Comparison of ENCODE assay signal across 18 mouse cellular contexts in the genomic region with DNA sequence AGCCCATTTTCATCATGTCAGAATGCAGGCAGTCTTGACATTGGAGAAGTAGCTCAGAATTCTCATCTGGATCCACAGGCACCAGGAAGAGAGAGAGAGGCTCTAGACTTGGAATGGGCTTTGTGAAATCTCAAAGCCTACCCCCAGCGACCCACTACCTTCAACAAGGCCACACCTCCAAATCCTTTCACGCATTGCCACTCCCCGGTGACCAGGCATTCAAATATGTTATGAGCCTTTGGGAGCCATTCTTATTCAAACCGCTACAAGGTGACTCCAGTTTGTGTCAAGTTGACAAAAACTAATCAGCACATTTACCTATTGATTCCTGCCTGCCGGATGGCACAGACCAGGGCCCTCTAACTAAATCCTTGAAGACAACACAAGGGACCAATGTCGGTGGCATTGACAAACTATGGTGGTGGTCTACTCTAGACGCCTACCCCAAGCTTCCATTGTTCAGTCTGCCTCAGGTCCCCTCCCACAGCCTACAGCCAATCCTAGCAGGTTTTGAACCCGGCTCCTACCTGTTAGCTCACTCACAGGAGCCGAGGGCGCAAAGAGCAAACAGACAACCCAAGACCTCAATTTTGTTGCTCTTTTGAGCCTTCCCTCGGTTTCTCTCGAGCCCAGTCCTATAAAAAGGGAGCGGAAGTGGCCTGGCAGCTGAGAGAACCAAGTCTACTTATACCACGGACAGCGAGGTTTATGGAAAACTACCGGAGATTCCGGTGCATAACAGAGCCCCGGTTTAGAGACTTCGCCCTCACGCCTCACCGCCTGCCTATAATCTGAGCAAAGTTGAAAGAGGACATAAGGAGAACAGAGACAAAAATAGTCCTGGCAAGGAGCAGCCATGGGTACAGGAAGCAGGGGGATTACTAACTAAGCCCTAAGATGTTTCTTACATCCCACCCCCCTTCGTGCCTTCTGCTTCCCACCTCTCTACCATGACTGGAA. TPM values are rescaled to one million over a fixed set of nuclear protein-coding genes. Genes with fewer than 3 reads are reported as not detected.
DNase-seq lines count a peak whose midpoint lies in the region; ATAC-seq and TF ChIP-seq lines count a peak whose summit lies in the region.
"Had no signal": no experiment of that assay in that cellular context is flagged by ENCODE, and none has a peak within 500 bp of the region (broad histone marks: within the 10 kb centered on the region; RNA-seq: fewer than 3 reads in every experiment).

No protein-coding gene starts in this region.

- no peak overlapping the region for H3K9ac ChIP-seq in kidney, embryonic 14.5 days (ENCODE audit: low read depth, low read length)
- H3K9ac ChIP-seq in embryonic facial prominence, embryonic 13.5 days, result no peak overlapping the region
- H3K9ac ChIP-seq in limb, embryonic 11.5 days (ENCODE audit: low read length), result no peak overlapping the region
- H3K9ac ChIP-seq: hindbrain, embryonic 14.5 days; liver, embryonic 14.5 days; neural tube, embryonic 15.5 days; stomach, embryonic 15.5 days had no signal

- H3K27me3 ChIP-seq in kidney, adult 2 months (replicated peaks; ENCODE audit: control insufficient read depth, insufficient read depth, low read length), result no peaks in the 10 kb centered on the region
- H3K27me3 ChIP-seq in kidney, embryonic 14.5 days (ENCODE audit: control insufficient read depth, insufficient read depth, low read length), result no peaks in the 10 kb centered on the region
- no peaks in the 10 kb centered on the region for H3K27me3 ChIP-seq in embryonic facial prominence, embryonic 13.5 days
- H3K27me3 ChIP-seq in limb, embryonic 11.5 days (ENCODE audit: control insufficient read depth, insufficient read depth, low read length), result no peaks in the 10 kb centered on the region
- H3K27me3 ChIP-seq: neural tube, embryonic 15.5 days; stomach, embryonic 15.5 days had no signal

- TF ChIP-seq POLR2A in kidney, adult 2 months (IDR thresholded peaks at IDR 0.05; ENCODE audit: low read depth, low read length), result no peak

- H3K4me3 ChIP-seq in kidney, adult 2 months (ENCODE audit: insufficient read depth, low read depth, low read length), result no peak overlapping the region
- H3K4me3 ChIP-seq in kidney, embryonic 14.5 days (ENCODE audit: low read length), result no peak overlapping the region
- no peak overlapping the region for H3K4me3 ChIP-seq in embryonic facial prominence, embryonic 13.5 days
- H3K4me3 ChIP-seq in limb, embryonic 11.5 days (ENCODE audit: low read depth, low read length), result no peak overlapping the region
- H3K4me3 ChIP-seq: megakaryocyte, embryonic 14.5 days; neural tube, embryonic 15.5 days; stomach, embryonic 15.5 days had no signal

- WGBS in kidney, adult 2 months, result 71% methylated on average over 22 of the region's 22 CpGs
- 86% methylated on average over 22 of the region's 22 CpGs for WGBS in kidney, embryonic 14.5 days
- WGBS in embryonic facial prominence, embryonic 13.5 days, result 84% methylated on average over 22 of the region's 22 CpGs
- 93% methylated on average over 22 of the region's 22 CpGs for WGBS in limb, embryonic 11.5 days

- no peak for TF ChIP-seq CTCF in kidney, adult 2 months (conservative IDR thresholded peaks at IDR 0.05; ENCODE audit: insufficient read depth, insufficient read length, low read depth, low read length)

- H3K27ac ChIP-seq in kidney, adult 2 months (ENCODE audit: insufficient read depth, low read depth, low read length), result no peak overlapping the region
- H3K27ac ChIP-seq in kidney, embryonic 14.5 days (ENCODE audit: low read depth, low read length), result no peak overlapping the region
- H3K27ac ChIP-seq in embryonic facial prominence, embryonic 13.5 days, result 0 out of 2 replicates have a peak overlapping the region, but pooled peaks have one; percentile 16
- H3K27ac ChIP-seq in limb, embryonic 11.5 days (replicated peaks; ENCODE audit: low read depth, low read length), result 0 out of 2 replicates have a peak overlapping the region, but pooled peaks have one; percentile 1
- H3K27ac ChIP-seq: hindbrain, embryonic 14.5 days; kidney, postnatal 0 days; liver, embryonic 14.5 days; neural tube, embryonic 15.5 days; stomach, embryonic 15.5 days had no signal

- H3K36me3 ChIP-seq in kidney, adult 2 months (ENCODE audit: control insufficient read depth, insufficient read depth, low read length), result no peaks in the 10 kb centered on the region
- no peaks in the 10 kb centered on the region for H3K36me3 ChIP-seq in kidney, embryonic 14.5 days (ENCODE audit: control insufficient read depth, insufficient read depth, low read length)
- no peaks in the 10 kb centered on the region for H3K36me3 ChIP-seq in embryonic facial prominence, embryonic 13.5 days
- no peaks in the 10 kb centered on the region for H3K36me3 ChIP-seq in limb, embryonic 11.5 days (ENCODE audit: control insufficient read depth, insufficient read depth, low read length)
- H3K36me3 ChIP-seq: neural tube, embryonic 15.5 days; stomach, embryonic 15.5 days had no signal

- 0 out of 2 replicates have a peak, but pooled peaks cover 3% of the 10 kb centered on the region for H3K4me1 ChIP-seq in kidney, adult 2 months (ENCODE audit: control insufficient read depth, insufficient read depth, low read length)
- peaks cover 11% of the 10 kb centered on the region; the same call in 1 of the 2 replicates for H3K4me1 ChIP-seq in kidney, embryonic 14.5 days (ENCODE audit: control insufficient read depth, insufficient read depth, low read length)
- H3K4me1 ChIP-seq in embryonic facial prominence, embryonic 13.5 days, result peaks cover 23% of the 10 kb centered on the region
- 0 out of 2 replicates have a peak, but pooled peaks cover 2% of the 10 kb centered on the region for H3K4me1 ChIP-seq in limb, embryonic 11.5 days (ENCODE audit: control insufficient read depth, insufficient read depth, low read length)

- 0 out of 2 replicates have a peak, but pooled peaks cover 3% of the 10 kb centered on the region for H3K9me3 ChIP-seq in kidney, embryonic 14.5 days (ENCODE audit: control insufficient read depth, low read length)
- H3K9me3 ChIP-seq in embryonic facial prominence, embryonic 13.5 days, result no peaks in the 10 kb centered on the region
- H3K9me3 ChIP-seq in limb, embryonic 11.5 days (ENCODE audit: control insufficient read depth, low read length), result no peaks in the 10 kb centered on the region
- H3K9me3 ChIP-seq: neural tube, embryonic 15.5 days; stomach, embryonic 15.5 days had no signal

- peak; percentile 18 for DNase-seq in cerebellum, adult 11-12 months
- DNase-seq in cerebellum, adult 11 months, result no peak
- DNase-seq in kidney, adult 2 months, result peak; percentile 48
- DNase-seq in limb, embryonic 11.5 days (ENCODE audit: low spot score), result no peak
- no peak for DNase-seq in yolk sac, embryonic 10.5 days (ENCODE audit: low spot score)
- DNase-seq in right cerebral cortex, adult 2 months (ENCODE audit: low spot score in 2 of 2), result no peak
- DNase-seq: adrenal gland, adult 2 months; heart, adult 18-20 months; spleen, adult 18-20 months had no signal

- no peak for ATAC-seq in kidney, embryonic 14.5 days (ENCODE audit: low FRiP score, low TSS enrichment)
- no peak for ATAC-seq in embryonic facial prominence, embryonic 13.5 days (ENCODE audit: insufficient number of reproducible peaks, insufficient read depth, low FRiP score, low TSS enrichment, low read depth)
- no peak for ATAC-seq in limb, embryonic 11.5 days (ENCODE audit: insufficient number of reproducible peaks, low FRiP score, low TSS enrichment, low read depth)

- H3K4me2 ChIP-seq in kidney, embryonic 14.5 days (replicated peaks; ENCODE audit: low read depth, low read length), result no peak overlapping the region
- no peak overlapping the region for H3K4me2 ChIP-seq in embryonic facial prominence, embryonic 13.5 days
- H3K4me2 ChIP-seq in limb, embryonic 11.5 days (ENCODE audit: low read depth, severe bottlenecking), result no peak overlapping the region
- H3K4me2 ChIP-seq: hindbrain, embryonic 14.5 days; neural tube, embryonic 15.5 days; stomach, embryonic 15.5 days had no signal

RNA-seq across cellular contexts. Expression of a gene that starts 57.9 kb away (rescaled TPM):
- 7.8 and 10.1 TPM in 2 replicates for polyA plus RNA-seq in kidney, adult 2 months (2012; rRNA removed)
- 1.4 and 1.7 TPM in 2 replicates for polyA plus RNA-seq in kidney, embryonic 14.5 days (2014; fragmentation: Nextera tagmentation; extraction: Ambion mirVana)
- polyA plus RNA-seq in embryonic facial prominence, embryonic 13.5 days (2015; fragmentation: Nextera tagmentation; extraction: Ambion mirVana), result 0.59 and 1.3 TPM in 2 replicates
- 0.28 and 0.72 TPM in 2 replicates for polyA plus RNA-seq in limb, embryonic 11.5 days (2014; fragmentation: Nextera tagmentation; extraction: Ambion mirVana)
- polyA plus RNA-seq: adrenal gland, adult 2 months; heart, postnatal 0 days; hindbrain, embryonic 14.5 days; neural tube, embryonic 15.5 days had no signal

Comparison
In these comparisons a context has a peak if more than half of its experiments do, and no peak if none do; other contexts are left out.
1. DNase-seq: peak in cerebellum, adult 11-12 months (single experiment) and kidney, adult 2 months (single experiment); none in cerebellum, adult 11 months (single experiment), limb, embryonic 11.5 days (single experiment), yolk sac, embryonic 10.5 days (single experiment) and right cerebral cortex, adult 2 months (0 of 2).
2. H3K27ac ChIP-seq: peak in embryonic facial prominence, embryonic 13.5 days (single experiment) and limb, embryonic 11.5 days (single experiment); none in kidney, adult 2 months (single experiment) and kidney, embryonic 14.5 days (single experiment).